Mouse (Mus musculus): Measurements from ENCODE around the gene Ap5z1. TPM values are rescaled to one million over a fixed set of nuclear protein-coding genes. Genes with fewer than 3 reads are reported as not detected.

The Ap5z1 gene
- polyA plus RNA-seq, 1 experiment from 2014 or later = 4.0 TPM

DNA sequence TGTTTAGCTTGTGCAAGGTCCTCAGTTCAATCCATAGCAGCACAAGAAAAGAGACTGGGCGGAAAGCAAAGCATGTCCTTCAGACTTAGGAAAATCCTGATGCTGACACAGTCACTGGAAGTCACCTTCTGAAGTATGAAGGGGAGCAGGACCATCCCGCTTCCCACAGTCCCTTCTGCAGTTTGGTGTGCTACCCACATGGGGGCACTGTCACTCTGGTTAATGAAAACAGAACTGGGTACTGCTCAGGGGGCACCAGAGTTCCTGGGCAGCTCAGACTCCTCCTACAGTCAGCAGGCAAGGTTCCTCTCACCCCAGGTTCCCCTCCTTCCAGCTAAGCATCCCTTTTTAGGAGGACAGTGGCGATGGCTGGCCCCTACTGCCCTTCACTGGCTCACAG, 35.2 kb downstream of the Ap5z1 start:
- 34% methylated on average over 3 of the region's 3 CpGs for WGBS (ENCODE audit: insufficient replicate concordance)
- Histone ChIP-seq H3K27ac (ENCODE audit: low read depth) (no peak overlapping the region), H3K4me3 (ENCODE audit: low read depth, low read length) (no peak overlapping the region), H3K4me2 (ENCODE audit: low read depth, low read length) (no peak overlapping the region), H3K27me3 (ENCODE audit: insufficient read depth, low read length) (no peaks in the 10 kb centered on the region), H3K4me1 (ENCODE audit: insufficient read depth) (no peaks in the 10 kb centered on the region), H3K9me3 (ENCODE audit: low read length) (no peaks in the 10 kb centered on the region), H3K36me3 (replicated peaks; ENCODE audit: insufficient read depth, low read length) (no peaks in the 10 kb centered on the region), H3K9ac (replicated peaks) (no peak overlapping the region)
- ATAC-seq = no peak
- TF ChIP-seq CTCF (IDR thresholded peaks at IDR 0.05; ENCODE audit: low read depth) (peak; percentile 60), EP300 (IDR thresholded peaks at IDR 0.05; ENCODE audit: low read depth) (no peak)
- peak; percentile 34 for DNase-seq

DNA sequence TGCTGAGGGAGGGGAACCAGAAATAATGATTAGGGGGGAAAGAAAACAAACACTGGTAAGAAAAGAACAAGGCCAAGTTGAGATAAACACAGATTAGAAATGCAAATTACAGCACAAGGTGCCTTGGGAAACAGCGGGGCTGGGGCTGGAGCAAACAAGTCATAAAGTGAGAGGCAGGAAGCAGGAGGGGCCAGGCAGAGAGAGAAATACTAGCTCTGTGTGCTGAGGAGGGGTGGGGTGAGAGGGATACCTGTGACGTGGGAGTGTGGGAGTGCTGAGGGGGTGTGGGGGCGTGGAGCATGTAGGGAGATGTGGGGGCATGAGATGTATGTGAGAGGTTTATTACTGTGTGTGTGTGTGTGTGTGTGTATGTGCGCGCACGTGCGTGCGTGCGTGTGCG, 37.2 kb downstream of the Ap5z1 start:
- no peak overlapping the region for H3K4me3 ChIP-seq (ENCODE audit: low read depth, low read length)
- no peaks in the 10 kb centered on the region for H3K36me3 ChIP-seq (replicated peaks; ENCODE audit: insufficient read depth, low read length)
- H3K9ac ChIP-seq (replicated peaks) = no peak overlapping the region
- DNase-seq = no peak
- no peak overlapping the region for H3K27ac ChIP-seq (ENCODE audit: low read depth)
- H3K9me3 ChIP-seq (ENCODE audit: low read length) = no peaks in the 10 kb centered on the region
- H3K27me3 ChIP-seq (ENCODE audit: insufficient read depth, low read length) = no peaks in the 10 kb centered on the region
- no peaks in the 10 kb centered on the region for H3K4me1 ChIP-seq (ENCODE audit: insufficient read depth)
- WGBS (ENCODE audit: insufficient replicate concordance) = 68% methylated on average over 10 of the region's 10 CpGs
- H3K4me2 ChIP-seq (ENCODE audit: low read depth, low read length) = no peak overlapping the region
- TF ChIP-seq CTCF (IDR thresholded peaks at IDR 0.05; ENCODE audit: low read depth) (no peak), EP300 (IDR thresholded peaks at IDR 0.05; ENCODE audit: low read depth) (no peak)
- no peak for ATAC-seq

DNA sequence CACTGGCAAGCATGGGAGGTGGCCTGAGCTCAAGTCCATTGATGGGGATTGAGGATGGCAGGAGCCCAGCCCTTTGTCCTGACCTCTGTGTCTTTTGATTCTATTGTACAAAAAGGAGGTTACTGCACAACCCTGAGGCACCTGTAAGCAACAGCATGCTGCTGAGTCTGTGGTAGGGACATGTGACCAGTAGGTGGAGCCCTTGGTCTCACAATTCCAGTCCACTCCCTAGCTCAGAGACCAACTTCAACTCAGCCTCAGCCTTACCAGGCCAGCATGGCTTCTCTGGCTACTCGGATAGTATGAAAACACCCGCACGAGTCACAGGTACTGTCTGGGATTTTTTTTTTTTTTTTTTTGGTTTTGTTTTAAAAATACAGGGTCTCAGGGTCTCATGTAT, 38.7 kb downstream of the Ap5z1 start:
- Histone ChIP-seq H3K27ac (ENCODE audit: low read depth) (no peak overlapping the region), H3K9ac (replicated peaks) (no peak overlapping the region), H3K4me3 (ENCODE audit: low read depth, low read length) (no peak overlapping the region), H3K4me2 (ENCODE audit: low read depth, low read length) (no peak overlapping the region), H3K4me1 (ENCODE audit: insufficient read depth) (no peaks in the 10 kb centered on the region), H3K9me3 (ENCODE audit: low read length) (no peaks in the 10 kb centered on the region), H3K36me3 (replicated peaks; ENCODE audit: insufficient read depth, low read length) (no peaks in the 10 kb centered on the region), H3K27me3 (ENCODE audit: insufficient read depth, low read length) (no peaks in the 10 kb centered on the region)
- ATAC-seq (peak; percentile 90), DNase-seq (peak; percentile 77)
- TF ChIP-seq EP300 (IDR thresholded peaks at IDR 0.05; ENCODE audit: low read depth) = no peak
- peak; percentile 81 for TF ChIP-seq CTCF (IDR thresholded peaks at IDR 0.05; ENCODE audit: low read depth)
- 0% methylated on average over 3 of the region's 3 CpGs for WGBS (ENCODE audit: insufficient replicate concordance)

GRCm38 (mm10) chr5:142504175-142504574, 40.4 kb downstream of the Ap5z1 start:
- Histone ChIP-seq H3K27ac (ENCODE audit: low read depth) (no peak overlapping the region), H3K4me3 (ENCODE audit: low read depth, low read length) (no peak overlapping the region), H3K4me1 (ENCODE audit: insufficient read depth) (no peaks in the 10 kb centered on the region), H3K4me2 (ENCODE audit: low read depth, low read length) (no peak overlapping the region), H3K27me3 (ENCODE audit: insufficient read depth, low read length) (no peaks in the 10 kb centered on the region), H3K9ac (replicated peaks) (no peak overlapping the region), H3K9me3 (ENCODE audit: low read length) (no peaks in the 10 kb centered on the region), H3K36me3 (replicated peaks; ENCODE audit: insufficient read depth, low read length) (no peaks in the 10 kb centered on the region)
- ATAC-seq = no peak
- TF ChIP-seq EP300 (IDR thresholded peaks at IDR 0.05; ENCODE audit: low read depth) (no peak), CTCF (IDR thresholded peaks at IDR 0.05; ENCODE audit: low read depth) (no peak)
- 47% methylated on average over 3 of the region's 3 CpGs for WGBS (ENCODE audit: insufficient replicate concordance)
- no peak for DNase-seq

GRCm38 (mm10) chr5:142505695-142506423, 42.1 kb downstream of the Ap5z1 start:
- no peak for DNase-seq

DNA sequence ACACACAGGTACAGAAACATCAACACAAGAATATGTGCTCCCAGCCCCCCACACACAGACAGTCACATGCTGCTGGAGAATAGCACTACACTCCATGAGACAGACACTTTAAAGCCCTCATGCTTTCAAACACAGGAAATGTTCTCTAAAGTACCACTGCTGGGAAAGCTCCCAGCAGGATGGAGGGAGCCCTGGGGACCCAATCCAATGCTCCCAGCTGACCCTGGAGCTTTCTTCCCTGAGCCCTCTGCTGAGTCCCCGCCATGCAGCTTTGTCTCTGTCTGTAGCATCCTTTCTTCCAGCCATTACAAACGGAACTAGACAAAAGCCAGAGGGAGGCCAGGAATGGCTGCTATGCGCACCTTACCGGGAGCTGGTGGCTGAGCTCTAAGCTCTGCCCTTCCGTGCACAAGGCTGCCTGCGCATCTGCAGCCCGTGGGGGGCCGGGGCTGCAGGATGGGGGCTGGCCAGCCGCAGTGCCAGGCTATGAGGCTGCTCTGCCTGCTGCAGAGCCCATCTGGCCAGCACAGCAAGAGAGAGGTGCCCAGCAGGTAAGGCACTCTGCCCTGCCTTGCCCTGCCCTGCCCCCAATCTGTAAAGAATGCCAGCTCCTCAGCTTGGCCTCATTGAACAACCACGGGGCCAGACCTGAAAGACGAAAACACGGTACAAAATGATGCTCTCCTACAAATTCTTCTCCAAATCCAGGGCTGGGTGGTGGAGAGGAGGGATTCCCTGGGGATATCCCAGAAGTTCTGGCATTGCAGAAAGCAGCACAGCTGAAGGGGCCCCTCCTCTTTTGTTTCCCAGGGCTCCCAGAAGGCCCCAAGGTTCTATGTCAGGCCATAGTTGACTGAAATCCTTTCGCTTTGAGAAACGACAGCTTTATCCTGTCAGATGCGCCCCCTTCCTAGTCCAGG, 45.7 kb downstream of the Ap5z1 start:
- no peak for DNase-seq

More at GRCm38 (mm10) chr5:142505695-142506423, 42.1 kb downstream of the Ap5z1 start:
- H3K9ac ChIP-seq (replicated peaks) = no peak overlapping the region
- no peaks in the 10 kb centered on the region for H3K9me3 ChIP-seq (ENCODE audit: low read length)
- H3K36me3 ChIP-seq (replicated peaks; ENCODE audit: insufficient read depth, low read length) = no peaks in the 10 kb centered on the region
- TF ChIP-seq CTCF (IDR thresholded peaks at IDR 0.05; ENCODE audit: low read depth) (peak; percentile 56), EP300 (IDR thresholded peaks at IDR 0.05; ENCODE audit: low read depth) (no peak)
- H3K27me3 ChIP-seq (ENCODE audit: insufficient read depth, low read length) = no peaks in the 10 kb centered on the region
- no peak for ATAC-seq
- no peak overlapping the region for H3K4me3 ChIP-seq (ENCODE audit: low read depth, low read length)
- H3K4me1 ChIP-seq (ENCODE audit: insufficient read depth) = no peaks in the 10 kb centered on the region
- WGBS (ENCODE audit: insufficient replicate concordance) = 72% methylated on average over 3 of the region's 3 CpGs
- H3K27ac ChIP-seq (ENCODE audit: low read depth) = no peak overlapping the region
- H3K4me2 ChIP-seq (ENCODE audit: low read depth, low read length) = no peak overlapping the region

More for the DNA sequence above, 45.7 kb downstream of the Ap5z1 start:
- Histone ChIP-seq H3K4me2 (ENCODE audit: low read depth, low read length) (no peak overlapping the region), H3K9ac (replicated peaks) (no peak overlapping the region), H3K27me3 (ENCODE audit: insufficient read depth, low read length) (no peaks in the 10 kb centered on the region), H3K4me1 (ENCODE audit: insufficient read depth) (no peaks in the 10 kb centered on the region), H3K36me3 (replicated peaks; ENCODE audit: insufficient read depth, low read length) (no peaks in the 10 kb centered on the region), H3K27ac (ENCODE audit: low read depth) (no peak overlapping the region), H3K9me3 (ENCODE audit: low read length) (no peaks in the 10 kb centered on the region), H3K4me3 (ENCODE audit: low read depth, low read length) (no peak overlapping the region)
- no peak for ATAC-seq
- TF ChIP-seq CTCF (IDR thresholded peaks at IDR 0.05; ENCODE audit: low read depth) (no peak), EP300 (IDR thresholded peaks at IDR 0.05; ENCODE audit: low read depth) (no peak)
- WGBS (ENCODE audit: insufficient replicate concordance) = 45% methylated on average over 15 of the region's 15 CpGs

All from liver, postnatal 0 days (tissue).